Mouse (Mus musculus) megakaryocyte, embryonic 14.5 days (primary cell): ENCODE data around the gene Tufm. TPM values are rescaled to one million over a fixed set of nuclear protein-coding genes. Genes with fewer than 3 reads are reported as not detected.
A peak's percentile ranks its signal among the peaks of the same experiment; 100 is the strongest.

Source experiments
- H3K27me3 ChIP-seq: replicated peaks from 2 replicates; pipeline ENCODE3; 2012; ENCODE audit warnings: inconsistent platforms
- H3K36me3 ChIP-seq: replicated peaks from 2 replicates; pipeline ENCODE3; 2012; ENCODE audit warnings: low read length, inconsistent platforms, mixed read lengths
- H3K4me1 ChIP-seq: 2 replicates; pipeline ENCODE4 v1.6.1; 2012; ENCODE audit warnings: inconsistent platforms
- H3K4me3 ChIP-seq: replicated peaks from 2 replicates; pipeline ENCODE3; 2012; ENCODE audit warnings: moderate library complexity, mild to moderate bottlenecking, inconsistent platforms
- H3K9me3 ChIP-seq: 2 replicates; pipeline ENCODE4 v1.6.1; 2012; ENCODE audit warnings: inconsistent platforms
- FLI1 ChIP-seq: IDR thresholded peaks from 2 replicates; pipeline ENCODE4 v1.6.1; 2012; ENCODE audit warnings: low read length, inconsistent platforms, mixed read lengths
- GATA1 ChIP-seq: IDR thresholded peaks from 3 replicates; pipeline ENCODE4 v1.6.1; 2012; ENCODE audit warnings: mixed read lengths, low read length, inconsistent platforms, borderline replicate concordance
- polyA plus RNA-seq: library from polyadenylated mRNA; stranded (reverse); fragments of >175 nt; gene quantifications from 2 replicates; pipeline ENCODE4 v1.2.3, GENCODE M21; 2012; ENCODE audit warnings: low replicate concordance; ENCODE audit not compliant: insufficient read depth

Gene Tufm
- polyA plus RNA-seq, 1 experiment = 43.5 TPM

GRCm38 (mm10) chr7:126511287-126511686, 24.1 kb downstream of the Tufm start:
- H3K4me1 ChIP-seq = peaks cover 14% of the 10 kb centered on the region
- no peak overlapping the region for H3K4me3 ChIP-seq
- no peak for TF ChIP-seq GATA1
- no peak for TF ChIP-seq FLI1
- no peaks in the 10 kb centered on the region for H3K9me3 ChIP-seq
- no peaks in the 10 kb centered on the region for H3K36me3 ChIP-seq
- H3K27me3 ChIP-seq = peaks cover 14% of the 10 kb centered on the region

DNA sequence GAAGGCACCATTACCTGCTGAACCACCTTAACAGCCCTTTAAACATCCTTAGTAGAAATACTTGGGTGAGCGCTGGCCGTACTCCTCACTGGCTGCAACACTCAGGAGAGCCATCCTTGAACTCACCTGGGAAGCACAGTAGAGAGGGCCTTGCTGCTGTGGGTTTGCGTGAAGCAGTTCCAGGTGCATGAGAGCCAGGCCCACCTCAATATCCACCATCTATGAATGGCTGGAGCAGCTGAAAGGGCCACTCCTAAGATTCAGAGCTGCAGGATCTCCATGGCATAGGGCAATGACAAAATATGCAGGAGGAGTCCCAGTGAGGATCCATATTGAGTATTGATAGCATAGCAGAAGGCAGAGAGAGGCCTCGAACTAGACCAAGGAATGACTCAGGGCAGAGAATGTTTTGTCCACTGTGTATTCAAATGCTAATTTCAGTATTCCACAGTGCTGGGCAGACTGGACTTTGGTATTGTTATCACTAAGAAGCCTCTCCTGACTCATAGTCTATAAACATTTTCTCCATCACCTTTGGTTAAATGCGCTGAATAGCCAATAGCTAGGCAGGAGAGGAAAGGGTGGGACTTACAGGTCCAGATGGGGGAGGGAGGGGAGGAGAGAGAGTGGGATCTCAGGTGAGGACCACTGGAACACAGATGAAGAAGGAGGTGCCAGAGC, 31.2 kb downstream of the Tufm start:
- Histone ChIP-seq H3K9me3 (no peaks in the 10 kb centered on the region), H3K4me3 (no peak overlapping the region)

GRCm38 (mm10) chr7:126519513-126519912, 32.4 kb downstream of the Tufm start:
- Histone ChIP-seq H3K4me1 (peaks cover 14% of the 10 kb centered on the region), H3K27me3 (peaks cover 27% of the 10 kb centered on the region), H3K36me3 (no peaks in the 10 kb centered on the region), H3K9me3 (no peaks in the 10 kb centered on the region), H3K4me3 (no peak overlapping the region)
- no peak for TF ChIP-seq FLI1
- no peak for TF ChIP-seq GATA1

More for the DNA sequence above, 31.2 kb downstream of the Tufm start:
- TF ChIP-seq GATA1 (no peak), FLI1 (no peak)
- H3K27me3 ChIP-seq = peaks cover 31% of the 10 kb centered on the region
- H3K36me3 ChIP-seq = no peaks in the 10 kb centered on the region
- peaks cover 14% of the 10 kb centered on the region for H3K4me1 ChIP-seq

DNA sequence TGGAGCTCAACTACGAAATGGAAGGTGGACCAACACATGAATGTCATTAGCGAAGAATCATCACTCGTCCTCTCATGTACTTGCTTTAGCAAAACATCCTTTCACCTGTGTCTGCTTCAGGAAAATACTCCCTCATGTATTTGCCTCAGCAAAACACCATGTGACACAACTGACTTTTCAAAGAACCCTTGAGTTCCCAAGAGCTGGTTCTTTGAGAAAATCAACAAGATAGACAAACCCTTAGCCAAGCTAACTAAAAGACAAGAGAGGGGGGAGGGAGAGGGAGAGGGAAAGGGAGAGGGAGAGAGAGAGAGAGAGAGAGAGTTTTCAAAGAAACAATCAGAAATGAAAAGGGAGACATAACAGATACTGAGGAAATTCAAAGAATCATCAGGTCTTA, 36.2 kb downstream of the Tufm start:
- no peak for TF ChIP-seq FLI1
- no peak for TF ChIP-seq GATA1
- H3K9me3 ChIP-seq = no peaks in the 10 kb centered on the region
- H3K27me3 ChIP-seq = peaks cover 8% of the 10 kb centered on the region
- peaks cover 19% of the 10 kb centered on the region for H3K4me1 ChIP-seq
- no peak overlapping the region for H3K4me3 ChIP-seq
- H3K36me3 ChIP-seq = no peaks in the 10 kb centered on the region

DNA sequence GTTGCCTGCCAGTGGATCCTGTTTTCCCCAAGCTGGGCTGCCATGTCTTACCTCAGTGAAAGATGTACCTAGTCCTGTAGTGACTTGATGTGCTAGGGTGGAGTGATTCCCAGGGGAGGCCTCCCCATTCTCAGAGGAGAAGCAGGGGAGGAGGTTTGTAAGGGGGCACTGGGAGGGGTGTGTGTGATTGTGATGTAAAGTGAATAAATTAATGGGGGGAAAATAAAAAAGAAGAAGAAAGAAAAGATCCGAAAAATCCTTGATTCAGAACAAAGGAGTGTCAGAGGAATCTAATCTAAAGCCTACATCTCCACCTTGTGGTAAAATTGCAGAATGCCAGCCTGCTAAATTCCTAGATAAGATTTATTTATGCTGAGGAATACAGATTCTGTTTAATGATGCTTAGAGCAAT, 41.0 kb downstream of the Tufm start:
- H3K36me3 ChIP-seq = no peaks in the 10 kb centered on the region
- H3K4me1 ChIP-seq = peaks cover 8% of the 10 kb centered on the region
- no peaks in the 10 kb centered on the region for H3K9me3 ChIP-seq
- H3K27me3 ChIP-seq = no peaks in the 10 kb centered on the region
- TF ChIP-seq FLI1 (no peak), GATA1 (no peak; the same call in 2 of the 3 replicates)
- H3K4me3 ChIP-seq = no peak overlapping the region

- Histone ChIP-seq H3K27me3 (peaks cover 16% of the 10 kb centered on the region), H3K4me1 (peaks cover 17% of the 10 kb centered on the region), H3K36me3 (no peaks in the 10 kb centered on the region), H3K4me3 (no peak overlapping the region), H3K9me3 (no peaks in the 10 kb centered on the region)
- TF ChIP-seq FLI1 (no peak), GATA1 (no peak)
These were observed 46.3 kb downstream of the Tufm start for GRCm38 (mm10) chr7:126533434-126533833.

GRCm38 (mm10) chr7:126535766-126536165, 48.6 kb downstream of the Tufm start:
- no peaks in the 10 kb centered on the region for H3K9me3 ChIP-seq
- peaks cover 23% of the 10 kb centered on the region for H3K27me3 ChIP-seq
- no peaks in the 10 kb centered on the region for H3K36me3 ChIP-seq
- H3K4me1 ChIP-seq = peaks cover 27% of the 10 kb centered on the region
- H3K4me3 ChIP-seq = peak overlapping the region; percentile 91
- TF ChIP-seq FLI1 (no peak), GATA1 (no peak)

GRCm38 (mm10) chr7:126536466-126536865, 49.3 kb downstream of the Tufm start:
- Histone ChIP-seq H3K36me3 (no peaks in the 10 kb centered on the region), H3K4me3 (peak overlapping the region; percentile 91), H3K4me1 (peaks cover 27% of the 10 kb centered on the region), H3K9me3 (no peaks in the 10 kb centered on the region), H3K27me3 (peaks cover 25% of the 10 kb centered on the region)
- no peak for TF ChIP-seq FLI1
- no peak for TF ChIP-seq GATA1

GRCm38 (mm10) chr7:126537820-126538585, 50.8 kb downstream of the Tufm start:
- H3K4me3 ChIP-seq = no peak overlapping the region
- no peak for TF ChIP-seq FLI1
- TF ChIP-seq GATA1 = no peak
- H3K4me1 ChIP-seq = peaks cover 27% of the 10 kb centered on the region
- H3K36me3 ChIP-seq = peaks cover 5% of the 10 kb centered on the region
- H3K9me3 ChIP-seq = no peaks in the 10 kb centered on the region
- peaks cover 25% of the 10 kb centered on the region for H3K27me3 ChIP-seq

Other genes with a start within 250 kb of the Tufm start
- gene Sbk1, start 214.7 kb upstream of the Tufm start, polyA plus RNA-seq = 1.4 and 5.6 TPM in 2 replicates
- gene Lat, start 117.8 kb upstream of the Tufm start, polyA plus RNA-seq = 715 and 927 TPM in 2 replicates
- gene Spns1, start 109.9 kb upstream of the Tufm start, polyA plus RNA-seq = 74.6 and 153 TPM in 2 replicates
- 0.79 TPM in 1 of 2 replicates, not detected in the other for gene Nfatc2ip, start 90.6 kb upstream of the Tufm start, polyA plus RNA-seq
- gene Cd19, start 72.5 kb upstream of the Tufm start, polyA plus RNA-seq = not detected in 2 replicates
- 97.9 and 143 TPM in 2 replicates for gene Rabep2, start 58.6 kb upstream of the Tufm start, polyA plus RNA-seq
- gene Atp2a1, start 24.3 kb upstream of the Tufm start, polyA plus RNA-seq = 1.1 and 1.4 TPM in 2 replicates
- 94.0 and 146 TPM in 2 replicates for gene Sh2b1, start 11.9 kb upstream of the Tufm start, polyA plus RNA-seq
- gene Atxn2l, start 16.1 kb downstream of the Tufm start, polyA plus RNA-seq = 956 and 1,090 TPM in 2 replicates
- 22.3 and 46.6 TPM in 2 replicates for gene Eif3c, start 79.0 kb downstream of the Tufm start, polyA plus RNA-seq
- 30.2 TPM in 1 of 2 replicates, not detected in the other for gene Apobr, start 97.6 kb downstream of the Tufm start, polyA plus RNA-seq
- gene Cln3, start 98.5 kb downstream of the Tufm start, polyA plus RNA-seq = 8.9 and 21.3 TPM in 2 replicates
- gene Il27, start 107.6 kb downstream of the Tufm start, polyA plus RNA-seq = 1.4 TPM in 1 of 2 replicates, not detected in the other
- 27.5 TPM in 1 of 2 replicates, not detected in the other for gene Nupr1, start 143.5 kb downstream of the Tufm start, polyA plus RNA-seq
- gene Sgf29, start 161.9 kb downstream of the Tufm start, polyA plus RNA-seq = 31.0 and 69.1 TPM in 2 replicates
- 0.87 and 3.0 TPM in 2 replicates for gene Sult1a1, start 189.1 kb downstream of the Tufm start, polyA plus RNA-seq
- 185 and 696 TPM in 2 replicates for gene Bola2, start 208.0 kb downstream of the Tufm start, polyA plus RNA-seq
- gene Slx1b, start 208.4 kb downstream of the Tufm start, polyA plus RNA-seq = 7.3 and 9.7 TPM in 2 replicates
- 1,070 and 1,578 TPM in 2 replicates for gene Coro1a, start 220.4 kb downstream of the Tufm start, polyA plus RNA-seq